Mouse (Mus musculus) cerebellum, adult 2 months (tissue): ENCODE measurements around the gene Plekha8.

Source experiments
- CTCF ChIP-seq: fragments of 200-500 bp; IDR thresholded peaks from 2 replicates; pipeline ENCODE4 v1.5.1; 2011; ENCODE audit warnings: low read depth, mild to moderate bottlenecking, control low read depth, low read length, moderate library complexity, borderline replicate concordance; ENCODE audit not compliant: insufficient read depth
- POLR2A ChIP-seq: fragments of 200-500 bp; IDR thresholded peaks from 2 replicates; pipeline ENCODE4 v1.6.1; 2011; ENCODE audit warnings: low read length, control low read depth, borderline replicate concordance; ENCODE audit not compliant: insufficient read depth

GRCm38 (mm10) chr6:54604001-54604715 is 9.2 kb downstream of the Plekha8 start:
- TF ChIP-seq POLR2A: no peak
- no peak for TF ChIP-seq CTCF
